Mouse (Mus musculus): ENCODE measurements around the gene Aspscr1.
A peak's percentile ranks its signal among the peaks of the same experiment; 100 is the strongest.

Aspscr1 gene

GRCm38 (mm10) chr11:120744121-120744701 is 71.4 kb downstream of the Aspscr1 start:
- DNase-seq = peak; percentile 49

DNA sequence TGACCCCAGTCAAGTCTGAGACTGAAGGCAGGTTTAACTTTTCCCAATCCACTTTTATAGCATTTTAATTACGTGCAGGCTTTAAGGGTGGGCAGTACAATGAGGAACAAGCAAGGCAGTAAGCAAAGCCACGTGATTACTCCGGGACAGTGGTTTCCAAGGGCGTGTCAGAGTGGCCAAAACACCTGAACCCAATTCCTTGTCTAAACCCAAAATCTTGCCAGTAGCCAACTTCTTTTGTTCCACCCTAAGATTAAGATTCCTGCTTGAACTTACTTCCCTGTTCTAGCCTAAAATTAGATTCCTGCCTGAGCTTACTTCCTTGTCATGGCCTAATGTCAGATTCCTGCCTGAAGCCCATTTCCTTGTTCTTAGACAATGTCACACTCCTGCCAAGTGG is 75.2 kb downstream of the Aspscr1 start:
- DNase-seq = no peak

DNA sequence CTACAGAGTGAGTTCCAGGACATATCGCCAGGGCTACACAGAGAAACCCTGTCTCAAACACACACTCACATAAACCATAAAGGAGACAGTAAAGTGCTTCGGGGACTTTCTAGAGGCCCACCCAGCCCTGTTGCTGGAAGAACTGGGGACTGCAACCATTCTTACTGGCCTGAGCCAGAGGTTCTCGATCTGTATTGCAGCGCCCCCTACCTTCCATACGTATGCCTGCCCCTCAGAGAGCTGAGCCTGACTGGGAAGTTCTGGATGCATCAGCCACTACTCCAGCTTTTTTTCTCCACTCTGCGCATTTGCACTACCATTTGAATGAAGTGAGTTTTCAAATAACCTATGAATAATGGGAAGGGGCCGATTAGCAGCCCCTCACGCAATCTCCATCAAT is 76.7 kb downstream of the Aspscr1 start:
- peak; percentile 70 for DNase-seq

DNA sequence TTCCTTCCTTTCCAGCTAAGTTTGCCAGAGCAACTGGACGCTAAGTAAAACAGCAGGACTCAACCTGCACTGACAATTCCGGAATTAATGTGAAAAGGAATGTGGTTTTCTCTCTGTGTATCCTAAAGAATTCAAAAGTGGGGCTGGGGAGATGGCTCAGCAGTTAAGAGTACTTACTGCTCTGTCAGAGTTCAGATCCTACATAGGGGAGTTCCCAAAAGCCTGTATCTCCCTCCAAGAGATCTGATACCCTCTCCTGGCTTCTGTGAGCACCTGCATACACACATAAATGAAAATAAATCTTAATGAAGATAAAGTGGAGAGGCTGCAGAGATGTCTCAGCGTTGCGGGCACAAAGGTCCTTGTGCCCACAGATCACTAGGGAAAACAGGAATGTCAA is 78.8 kb downstream of the Aspscr1 start:
- DNase-seq = no peak
